8 mouse cellular contexts compared by ENCODE assay signal in genomic region chr9:67435333-67436154, GRCm38 (mm10).
DNase-seq lines count a peak whose midpoint lies in the region; ATAC-seq lines count a peak whose summit lies in the region.

No protein-coding gene starts in this region.

- H3K36me3 ChIP-seq in kidney, embryonic 14.5 days (ENCODE audit: control insufficient read depth, insufficient read depth, low read length): no peaks in the 10 kb centered on the region
- no peaks in the 10 kb centered on the region for H3K36me3 ChIP-seq in embryonic facial prominence, embryonic 13.5 days
- no peaks in the 10 kb centered on the region for H3K36me3 ChIP-seq in heart, embryonic 10.5 days
- H3K36me3 ChIP-seq in kidney, embryonic 16.5 days (ENCODE audit: insufficient read depth, low read length): no peaks in the 10 kb centered on the region

- H3K4me3 ChIP-seq in kidney, embryonic 14.5 days (ENCODE audit: low read length): no peak overlapping the region
- no peak overlapping the region for H3K4me3 ChIP-seq in embryonic facial prominence, embryonic 13.5 days
- 0 out of 2 replicates have a peak overlapping the region, but pooled peaks have one; percentile 35 for H3K4me3 ChIP-seq in heart, embryonic 10.5 days
- H3K4me3 ChIP-seq in kidney, embryonic 16.5 days (ENCODE audit: low read length): no peak overlapping the region

- no peaks in the 10 kb centered on the region for H3K27me3 ChIP-seq in kidney, embryonic 14.5 days (ENCODE audit: control insufficient read depth, insufficient read depth, low read length)
- no peaks in the 10 kb centered on the region for H3K27me3 ChIP-seq in embryonic facial prominence, embryonic 13.5 days
- H3K27me3 ChIP-seq in heart, embryonic 10.5 days (ENCODE audit: insufficient read depth, poor library complexity, severe bottlenecking): no peaks in the 10 kb centered on the region
- no peaks in the 10 kb centered on the region for H3K27me3 ChIP-seq in kidney, embryonic 16.5 days (ENCODE audit: insufficient read depth, low read length)

- 46% methylated on average over 10 of the region's 10 CpGs for WGBS in kidney, embryonic 14.5 days
- WGBS in embryonic facial prominence, embryonic 13.5 days: 39% methylated on average over 10 of the region's 10 CpGs
- 35% methylated on average over 10 of the region's 10 CpGs for WGBS in heart, embryonic 10.5 days
- 40% methylated on average over 10 of the region's 10 CpGs for WGBS in kidney, embryonic 16.5 days

- H3K4me1 ChIP-seq in kidney, embryonic 14.5 days (ENCODE audit: control insufficient read depth, insufficient read depth, low read length): peaks cover 5% of the 10 kb centered on the region
- peaks cover 14% of the 10 kb centered on the region for H3K4me1 ChIP-seq in embryonic facial prominence, embryonic 13.5 days
- peaks cover 41% of the 10 kb centered on the region for H3K4me1 ChIP-seq in heart, embryonic 10.5 days
- peaks cover 16% of the 10 kb centered on the region for H3K4me1 ChIP-seq in kidney, embryonic 16.5 days (ENCODE audit: insufficient read depth, low read length)

- ATAC-seq in kidney, embryonic 14.5 days (ENCODE audit: low FRiP score, low TSS enrichment): no peak
- ATAC-seq in embryonic facial prominence, embryonic 13.5 days (ENCODE audit: insufficient number of reproducible peaks, insufficient read depth, low FRiP score, low TSS enrichment, low read depth): 0 out of 2 replicates have a peak, but pooled peaks have one; percentile 48
- no peak for ATAC-seq in kidney, embryonic 16.5 days (ENCODE audit: low FRiP score, low TSS enrichment)
- no peak for ATAC-seq in granulocyte monocyte progenitor cell, adult 5-6 weeks (replicated peaks; ENCODE audit: poor library complexity, severe bottlenecking)

- no peak overlapping the region for H3K27ac ChIP-seq in kidney, embryonic 14.5 days (ENCODE audit: low read depth, low read length)
- peak overlapping the region; percentile 48; the same call in 1 of the 2 replicates for H3K27ac ChIP-seq in embryonic facial prominence, embryonic 13.5 days
- peak overlapping the region; percentile 83 for H3K27ac ChIP-seq in heart, embryonic 10.5 days
- peak overlapping the region; percentile 13; the same call in 1 of the 2 replicates for H3K27ac ChIP-seq in kidney, embryonic 16.5 days (ENCODE audit: low read length)

- peak; percentile 62 for DNase-seq in kidney, adult 11 months
- no peak for DNase-seq in heart, embryonic 10.5 days (ENCODE audit: low spot score)
- DNase-seq in right cerebral cortex, postnatal 4 days: peak; percentile 48
- DNase-seq in spleen, postnatal 4 days (ENCODE audit: low spot score in 2 of 2): no peak

- H3K9me3 ChIP-seq in kidney, embryonic 14.5 days (ENCODE audit: control insufficient read depth, low read length): no peaks in the 10 kb centered on the region
- no peaks in the 10 kb centered on the region for H3K9me3 ChIP-seq in embryonic facial prominence, embryonic 13.5 days
- H3K9me3 ChIP-seq in heart, embryonic 10.5 days: no peaks in the 10 kb centered on the region
- no peaks in the 10 kb centered on the region for H3K9me3 ChIP-seq in kidney, embryonic 16.5 days (ENCODE audit: low read length)

- no peak overlapping the region for H3K4me2 ChIP-seq in kidney, embryonic 14.5 days (replicated peaks; ENCODE audit: low read depth, low read length)
- H3K4me2 ChIP-seq in embryonic facial prominence, embryonic 13.5 days: no peak overlapping the region
- H3K4me2 ChIP-seq in kidney, embryonic 16.5 days (replicated peaks; ENCODE audit: low read depth, low read length): no peak overlapping the region

- H3K9ac ChIP-seq in kidney, embryonic 14.5 days (ENCODE audit: low read depth, low read length): no peak overlapping the region
- H3K9ac ChIP-seq in embryonic facial prominence, embryonic 13.5 days: peak overlapping the region; percentile 47
- H3K9ac ChIP-seq in kidney, embryonic 16.5 days (replicated peaks; ENCODE audit: low read length): no peak overlapping the region

Comparison
In these comparisons a context has a peak if more than half of its experiments do, and no peak if none do; other contexts are left out.
1. DNase-seq: peak in kidney, adult 11 months (single experiment) and right cerebral cortex, postnatal 4 days (single experiment); none in heart, embryonic 10.5 days (single experiment) and spleen, postnatal 4 days (0 of 2).